Mouse (Mus musculus): ENCODE results near the gene Agap3. TPM values are rescaled to one million over a fixed set of nuclear protein-coding genes. Genes with fewer than 3 reads are reported as not detected.

The Agap3 gene
- polyA plus RNA-seq, 1 experiment = 76.8 TPM

DNA sequence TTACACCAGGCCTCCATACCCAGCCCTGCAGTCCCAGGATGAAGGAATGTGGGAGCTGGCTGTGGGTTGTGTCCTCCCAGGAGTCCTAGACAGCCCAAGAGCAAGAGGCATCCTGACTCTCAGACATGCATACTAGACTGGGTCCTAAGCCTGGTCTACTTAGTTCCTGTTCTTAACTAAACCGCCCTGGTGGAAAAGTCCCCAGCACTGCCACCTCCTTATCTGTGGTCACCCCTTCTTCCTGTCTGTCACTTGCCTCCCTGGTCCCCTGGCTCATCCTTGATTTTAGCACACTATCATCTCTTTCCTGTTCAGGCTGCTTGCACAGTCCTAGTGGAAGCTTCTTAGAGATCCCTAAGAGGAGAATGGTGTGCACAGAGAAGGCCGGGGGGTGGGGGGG, 53.5 kb downstream of the Agap3 start:
- H3K27ac ChIP-seq (ENCODE audit: insufficient read depth, low read length) = no peak overlapping the region
- no peaks in the 10 kb centered on the region for H3K4me1 ChIP-seq (ENCODE audit: control insufficient read depth, insufficient read depth, low read length)
- peaks cover 3% of the 10 kb centered on the region for H3K36me3 ChIP-seq (ENCODE audit: control insufficient read depth, insufficient read depth, low read length, poor library complexity, severe bottlenecking)
- H3K9ac ChIP-seq (ENCODE audit: low read depth, poor library complexity, severe bottlenecking) = no peak overlapping the region
- H3K4me3 ChIP-seq (ENCODE audit: low read depth, low read length) = no peak overlapping the region
- TF ChIP-seq CTCF (IDR thresholded peaks at IDR 0.05; ENCODE audit: low read depth, low read length) = no peak
- TF ChIP-seq POLR2A (IDR thresholded peaks at IDR 0.05; ENCODE audit: insufficient read depth, low read length) = no peak
- no peak for TF ChIP-seq EP300 (IDR thresholded peaks at IDR 0.05; ENCODE audit: insufficient read depth, low read depth, low read length)
- H3K9me3 ChIP-seq (replicated peaks; ENCODE audit: control insufficient read depth, insufficient read depth, low read length, poor library complexity, severe bottlenecking) = 0 out of 2 replicates have a peak, but pooled peaks cover 5% of the 10 kb centered on the region
- H3K27me3 ChIP-seq (ENCODE audit: control insufficient read depth, insufficient read depth, low read length, poor library complexity, severe bottlenecking) = no peaks in the 10 kb centered on the region

DNA sequence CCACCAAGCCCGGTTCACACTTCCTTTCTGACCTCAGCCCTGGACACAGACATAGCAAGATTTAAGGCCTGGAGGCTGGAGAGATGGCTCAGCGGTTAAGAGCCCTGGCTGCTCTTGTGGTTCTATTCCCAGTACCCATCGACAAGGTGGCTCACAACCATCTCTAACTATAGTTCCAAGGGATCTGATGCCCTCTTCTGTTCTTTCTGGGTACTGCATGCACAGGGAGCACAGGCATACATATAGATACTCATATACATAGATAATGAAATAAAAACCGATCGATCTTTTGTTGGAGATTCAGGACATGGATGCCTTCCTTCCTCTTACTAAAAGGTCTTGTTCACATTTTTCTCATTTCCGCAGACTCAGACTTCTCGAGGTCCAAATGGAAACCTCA, 56.4 kb downstream of the Agap3 start:
- no peaks in the 10 kb centered on the region for H3K27me3 ChIP-seq (ENCODE audit: control insufficient read depth, insufficient read depth, low read length, poor library complexity, severe bottlenecking)
- H3K27ac ChIP-seq (ENCODE audit: insufficient read depth, low read length) = no peak overlapping the region
- no peaks in the 10 kb centered on the region for H3K36me3 ChIP-seq (ENCODE audit: control insufficient read depth, insufficient read depth, low read length, poor library complexity, severe bottlenecking)
- H3K4me3 ChIP-seq (ENCODE audit: low read depth, low read length) = no peak overlapping the region
- H3K4me1 ChIP-seq (ENCODE audit: control insufficient read depth, insufficient read depth, low read length) = peaks cover 3% of the 10 kb centered on the region
- H3K9ac ChIP-seq (ENCODE audit: low read depth, poor library complexity, severe bottlenecking) = no peak overlapping the region
- H3K9me3 ChIP-seq (replicated peaks; ENCODE audit: control insufficient read depth, insufficient read depth, low read length, poor library complexity, severe bottlenecking) = 0 out of 2 replicates have a peak, but pooled peaks cover 5% of the 10 kb centered on the region
- TF ChIP-seq POLR2A (IDR thresholded peaks at IDR 0.05; ENCODE audit: insufficient read depth, low read length) (no peak), CTCF (IDR thresholded peaks at IDR 0.05; ENCODE audit: low read depth, low read length) (no peak), EP300 (IDR thresholded peaks at IDR 0.05; ENCODE audit: insufficient read depth, low read depth, low read length) (no peak)

DNA sequence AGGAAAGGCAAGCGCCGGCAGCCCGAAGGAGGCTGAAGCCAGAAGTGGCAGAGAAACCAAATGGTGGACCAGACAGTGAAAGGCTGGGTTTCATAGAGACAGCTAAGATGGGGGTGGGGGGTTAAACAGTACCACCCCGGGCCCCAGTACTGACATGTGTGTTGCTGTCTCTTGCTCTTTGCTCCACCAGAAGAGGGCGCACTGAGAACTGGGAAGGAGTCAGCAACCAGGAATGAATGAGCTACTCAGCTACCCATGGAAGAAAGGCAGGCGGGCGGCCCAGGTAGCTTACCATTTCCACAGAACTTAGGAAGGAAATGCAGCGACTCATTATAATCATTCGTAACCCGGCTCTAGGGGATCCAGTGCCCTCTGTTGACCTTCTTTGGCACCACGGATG, 58.7 kb downstream of the Agap3 start:
- Histone ChIP-seq H3K9ac (ENCODE audit: low read depth, poor library complexity, severe bottlenecking) (no peak overlapping the region), H3K4me1 (ENCODE audit: control insufficient read depth, insufficient read depth, low read length) (peaks cover 3% of the 10 kb centered on the region), H3K36me3 (ENCODE audit: control insufficient read depth, insufficient read depth, low read length, poor library complexity, severe bottlenecking) (no peaks in the 10 kb centered on the region), H3K9me3 (replicated peaks; ENCODE audit: control insufficient read depth, insufficient read depth, low read length, poor library complexity, severe bottlenecking) (0 out of 2 replicates have a peak, but pooled peaks cover 5% of the 10 kb centered on the region), H3K27me3 (ENCODE audit: control insufficient read depth, insufficient read depth, low read length, poor library complexity, severe bottlenecking) (no peaks in the 10 kb centered on the region), H3K4me3 (ENCODE audit: low read depth, low read length) (no peak overlapping the region), H3K27ac (ENCODE audit: insufficient read depth, low read length) (no peak overlapping the region)
- TF ChIP-seq EP300 (IDR thresholded peaks at IDR 0.05; ENCODE audit: insufficient read depth, low read depth, low read length) (no peak), CTCF (IDR thresholded peaks at IDR 0.05; ENCODE audit: low read depth, low read length) (peak; percentile 63), POLR2A (IDR thresholded peaks at IDR 0.05; ENCODE audit: insufficient read depth, low read length) (no peak)

DNA sequence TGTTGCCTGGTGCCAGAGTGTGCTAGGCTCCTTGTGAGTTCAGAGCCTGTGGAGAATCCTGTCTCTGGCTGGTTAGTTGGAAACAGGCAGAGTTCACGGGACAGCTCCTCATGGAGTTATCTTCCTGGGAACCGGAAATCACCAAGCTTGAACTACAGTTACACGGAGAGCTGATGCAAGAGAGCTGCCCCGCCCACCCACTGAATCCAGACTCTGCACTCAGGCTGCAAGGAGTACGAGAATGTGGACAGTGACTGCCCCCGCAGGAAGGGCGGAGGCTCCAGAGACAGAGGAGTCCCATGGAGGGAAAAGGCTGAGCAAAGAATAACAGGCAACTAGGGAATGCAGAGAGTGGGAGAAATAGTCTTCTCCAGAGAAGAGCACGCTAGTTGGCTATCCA, 60.3 kb downstream of the Agap3 start:
- TF ChIP-seq POLR2A (IDR thresholded peaks at IDR 0.05; ENCODE audit: insufficient read depth, low read length) = no peak
- no peak for TF ChIP-seq CTCF (IDR thresholded peaks at IDR 0.05; ENCODE audit: low read depth, low read length)
- TF ChIP-seq EP300 (IDR thresholded peaks at IDR 0.05; ENCODE audit: insufficient read depth, low read depth, low read length) = no peak
- Histone ChIP-seq H3K9ac (ENCODE audit: low read depth, poor library complexity, severe bottlenecking) (peak overlapping the region; percentile 15; the same call in 1 of the 2 replicates), H3K27ac (ENCODE audit: insufficient read depth, low read length) (peak overlapping the region; percentile 93), H3K9me3 (replicated peaks; ENCODE audit: control insufficient read depth, insufficient read depth, low read length, poor library complexity, severe bottlenecking) (0 out of 2 replicates have a peak, but pooled peaks cover 5% of the 10 kb centered on the region), H3K4me1 (ENCODE audit: control insufficient read depth, insufficient read depth, low read length) (peaks cover 3% of the 10 kb centered on the region), H3K4me3 (ENCODE audit: low read depth, low read length) (peak overlapping the region; percentile 39), H3K36me3 (ENCODE audit: control insufficient read depth, insufficient read depth, low read length, poor library complexity, severe bottlenecking) (no peaks in the 10 kb centered on the region), H3K27me3 (ENCODE audit: control insufficient read depth, insufficient read depth, low read length, poor library complexity, severe bottlenecking) (no peaks in the 10 kb centered on the region)

DNA sequence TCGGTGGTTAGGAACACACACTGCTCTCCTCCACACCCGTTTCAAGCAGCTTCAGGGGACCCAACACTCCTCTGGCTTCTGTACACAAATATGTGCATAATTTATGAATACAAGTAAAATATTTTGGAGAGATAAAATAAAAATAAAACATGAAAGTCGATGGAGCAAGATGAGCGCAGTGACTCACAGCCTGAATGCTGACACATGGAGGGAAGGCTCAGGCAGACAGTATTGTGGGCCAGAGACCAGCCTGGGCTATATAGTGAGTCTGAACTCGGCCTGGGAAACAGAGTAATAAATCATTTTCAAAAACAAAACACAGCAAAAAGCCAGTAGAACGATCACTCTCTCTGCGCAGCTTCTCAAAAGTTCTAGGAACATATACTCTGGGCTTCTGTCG, 69.4 kb downstream of the Agap3 start:
- no peaks in the 10 kb centered on the region for H3K9me3 ChIP-seq (replicated peaks; ENCODE audit: control insufficient read depth, insufficient read depth, low read length, poor library complexity, severe bottlenecking)
- no peak overlapping the region for H3K9ac ChIP-seq (ENCODE audit: low read depth, poor library complexity, severe bottlenecking)
- no peaks in the 10 kb centered on the region for H3K36me3 ChIP-seq (ENCODE audit: control insufficient read depth, insufficient read depth, low read length, poor library complexity, severe bottlenecking)
- peaks cover 5% of the 10 kb centered on the region for H3K27me3 ChIP-seq (ENCODE audit: control insufficient read depth, insufficient read depth, low read length, poor library complexity, severe bottlenecking)
- TF ChIP-seq CTCF (IDR thresholded peaks at IDR 0.05; ENCODE audit: low read depth, low read length) = no peak
- TF ChIP-seq EP300 (IDR thresholded peaks at IDR 0.05; ENCODE audit: insufficient read depth, low read depth, low read length) = no peak
- TF ChIP-seq POLR2A (IDR thresholded peaks at IDR 0.05; ENCODE audit: insufficient read depth, low read length) = no peak
- H3K4me3 ChIP-seq (ENCODE audit: low read depth, low read length) = no peak overlapping the region
- peaks cover 1% of the 10 kb centered on the region for H3K4me1 ChIP-seq (ENCODE audit: control insufficient read depth, insufficient read depth, low read length)
- H3K27ac ChIP-seq (ENCODE audit: insufficient read depth, low read length) = no peak overlapping the region

DNA sequence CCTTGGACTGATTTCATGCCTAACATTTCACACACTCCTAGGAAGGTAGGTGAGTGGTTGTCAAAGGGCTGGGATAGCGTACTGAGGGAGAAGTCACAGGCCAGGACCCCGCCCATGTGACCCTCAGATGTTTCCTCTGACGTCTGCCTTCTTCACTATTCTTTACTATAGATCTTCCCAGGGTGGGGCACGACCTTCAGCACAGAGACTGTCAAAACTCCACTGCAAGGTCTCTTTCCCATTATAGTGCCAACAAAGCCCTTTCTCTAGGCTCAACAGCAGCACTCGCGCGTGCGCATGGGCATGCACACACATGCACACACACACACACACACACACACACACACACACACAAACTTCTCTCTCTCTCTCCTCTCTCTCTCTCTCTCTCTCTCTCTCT, 71.8 kb downstream of the Agap3 start:
- TF ChIP-seq EP300 (IDR thresholded peaks at IDR 0.05; ENCODE audit: insufficient read depth, low read depth, low read length) (no peak), CTCF (IDR thresholded peaks at IDR 0.05; ENCODE audit: low read depth, low read length) (no peak), POLR2A (IDR thresholded peaks at IDR 0.05; ENCODE audit: insufficient read depth, low read length) (no peak)
- Histone ChIP-seq H3K4me3 (ENCODE audit: low read depth, low read length) (no peak overlapping the region), H3K36me3 (ENCODE audit: control insufficient read depth, insufficient read depth, low read length, poor library complexity, severe bottlenecking) (no peaks in the 10 kb centered on the region)

More for the DNA sequence above, 71.8 kb downstream of the Agap3 start:
- no peak overlapping the region for H3K9ac ChIP-seq (ENCODE audit: low read depth, poor library complexity, severe bottlenecking)
- H3K27ac ChIP-seq (ENCODE audit: insufficient read depth, low read length) = no peak overlapping the region
- no peaks in the 10 kb centered on the region for H3K9me3 ChIP-seq (replicated peaks; ENCODE audit: control insufficient read depth, insufficient read depth, low read length, poor library complexity, severe bottlenecking)
- H3K27me3 ChIP-seq (ENCODE audit: control insufficient read depth, insufficient read depth, low read length, poor library complexity, severe bottlenecking) = peaks cover 18% of the 10 kb centered on the region
- peaks cover 1% of the 10 kb centered on the region for H3K4me1 ChIP-seq (ENCODE audit: control insufficient read depth, insufficient read depth, low read length)
